Mouse (Mus musculus) kidney, postnatal 0 days (tissue): Measurements from ENCODE around the gene Ccdc190. TPM values are rescaled to one million over a fixed set of nuclear protein-coding genes. Genes with fewer than 3 reads are reported as not detected.

Experiments
- ATAC-seq: fragments of 200-750 bp; cut with Nextera tagmentation; replicated peaks from 2 replicates; pipeline ENCODE4 v1.8.0; 2017; ENCODE audit warnings: low read depth, moderate number of reproducible peaks, moderate TSS enrichment, moderate library complexity; ENCODE audit not compliant: low FRiP score
- DNase-seq: peaks from one replicate; pipeline ENCODE4 v3.0.0-alpha.2; 2016; ENCODE audit warnings: low spot score
- H3K27ac ChIP-seq: fragments of 300-500 bp; sonication (generic); 2 replicates; pipeline ENCODE4 v1.5.1; 2014; ENCODE audit warnings: mild to moderate bottlenecking
- H3K27me3 ChIP-seq: fragments of 300-500 bp; sonication (generic); 2 replicates; pipeline ENCODE4 v1.6.1; 2014; ENCODE audit warnings: low read length, mixed read lengths; ENCODE audit not compliant: insufficient read depth
- H3K36me3 ChIP-seq: fragments of 300-500 bp; sonication (generic); 2 replicates; pipeline ENCODE4 v1.6.1; 2014; ENCODE audit warnings: low read length, mixed read lengths; ENCODE audit not compliant: insufficient read depth
- H3K4me1 ChIP-seq: fragments of 300-500 bp; sonication (generic); replicated peaks from 2 replicates; pipeline ENCODE4 v1.6.1; 2014; ENCODE audit warnings: antibody characterized with exemption, low read length, mixed read lengths; ENCODE audit not compliant: insufficient read depth
- H3K4me2 ChIP-seq: fragments of 300-500 bp; sonication (generic); 2 replicates; pipeline ENCODE4 v1.6.1; 2014; ENCODE audit warnings: mild to moderate bottlenecking, low read length, moderate library complexity, mixed read lengths
- H3K4me3 ChIP-seq: fragments of 300-500 bp; sonication (generic); replicated peaks from 2 replicates; pipeline ENCODE4 v1.5.1; 2014; ENCODE audit warnings: low read depth, low read length
- H3K9ac ChIP-seq: fragments of 300-500 bp; sonication (generic); 2 replicates; pipeline ENCODE4 v1.6.1; 2014; ENCODE audit warnings: low read depth, low read length
- H3K9me3 ChIP-seq: fragments of 300-500 bp; sonication (generic); replicated peaks from 2 replicates; pipeline ENCODE4 v1.6.1; 2016; ENCODE audit warnings: low read length, inconsistent platforms, mixed read lengths
- CTCF ChIP-seq: IDR thresholded peaks from 2 replicates; pipeline ENCODE4 v1.5.1; 2016; ENCODE audit warnings: antibody characterized with exemption, low read depth, mild to moderate bottlenecking, moderate library complexity
- WGBS: fragments of 180-500 bp; shearing (Covaris S2); extraction: QIAGEN DNeasy Blood & Tissue Kit; methylation state at CpG from one replicate; pipeline ENCODE4 v1.1.7; 2014; 5-methylcytosine and 5-hydroxymethylcytosine counted together
- polyA plus RNA-seq: library from polyadenylated mRNA; unstranded; fragments of >200 nt; fragmentation: Nextera tagmentation; extraction: Ambion mirVana; gene quantifications from 2 replicates; pipeline ENCODE4 v1.2.1, GENCODE M21; 2015

Ccdc190 gene
- polyA plus RNA-seq, 1 experiment from 2014 or later, result 0.16 TPM

DNA sequence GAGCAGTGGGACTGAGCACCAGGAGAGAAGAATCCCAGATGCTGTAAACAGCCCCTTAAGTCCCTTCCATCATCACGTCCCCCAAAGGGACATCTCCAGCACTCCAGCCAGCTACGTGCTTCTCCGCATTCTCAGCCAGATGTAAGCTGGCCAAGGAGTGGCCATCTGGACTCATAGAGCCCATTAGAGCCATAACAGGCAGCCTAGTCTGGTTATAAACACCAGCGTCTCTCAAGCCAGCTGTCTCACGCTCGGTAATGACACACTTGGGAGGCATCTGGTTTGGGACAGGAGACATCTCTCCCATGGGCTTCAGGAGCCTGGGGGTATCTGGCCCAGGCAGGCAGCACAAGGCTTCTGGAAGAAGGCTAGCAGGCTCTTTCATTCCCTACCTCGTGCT, 11.8 kb upstream of the Ccdc190 start:
- no peak for DNase-seq
- H3K4me3 ChIP-seq, result no peak overlapping the region
- no peaks in the 10 kb centered on the region for H3K4me1 ChIP-seq
- no peaks in the 10 kb centered on the region for H3K9me3 ChIP-seq
- no peak overlapping the region for H3K4me2 ChIP-seq
- no peak for ATAC-seq
- WGBS, result 26% methylated on average over 7 of the region's 7 CpGs
- no peak overlapping the region for H3K9ac ChIP-seq
- no peak overlapping the region for H3K27ac ChIP-seq
- no peak for TF ChIP-seq CTCF
- no peaks in the 10 kb centered on the region for H3K36me3 ChIP-seq
- no peaks in the 10 kb centered on the region for H3K27me3 ChIP-seq

DNA sequence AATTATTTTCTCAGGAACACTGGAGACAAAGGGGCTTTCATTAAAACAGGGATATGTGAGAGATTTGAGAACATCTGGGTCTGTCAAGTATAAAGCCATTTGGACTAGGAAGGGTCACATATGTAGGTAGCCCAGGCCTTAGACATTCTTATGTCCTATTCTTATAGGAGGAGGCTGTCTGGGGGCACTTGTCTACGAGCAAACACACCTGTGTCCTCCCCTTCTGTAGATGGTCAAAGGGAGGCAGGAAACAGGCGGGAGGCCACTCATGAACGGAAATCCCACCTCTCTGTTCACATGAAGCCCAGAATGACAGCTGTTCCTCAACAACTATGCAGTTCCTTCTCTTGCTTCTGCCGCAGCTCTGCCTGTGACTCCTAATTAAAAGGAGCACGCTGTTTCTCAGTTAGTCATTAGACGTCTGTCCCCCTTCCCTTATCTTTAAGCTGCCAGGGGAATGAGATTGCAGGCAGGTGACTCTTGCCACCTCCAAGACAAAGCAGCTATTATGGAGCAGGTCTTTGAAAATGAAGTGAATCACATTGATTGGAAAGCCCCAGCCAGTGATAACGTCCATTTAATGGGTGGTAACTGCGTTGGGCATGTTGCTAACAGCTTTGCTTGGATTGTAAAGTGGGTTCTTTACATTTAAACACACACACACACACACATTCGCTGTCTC, 11.2 kb upstream of the Ccdc190 start:
- Histone ChIP-seq H3K4me3 (no peak overlapping the region), H3K4me2 (no peak overlapping the region), H3K9ac (no peak overlapping the region), H3K9me3 (no peaks in the 10 kb centered on the region), H3K4me1 (no peaks in the 10 kb centered on the region), H3K36me3 (no peaks in the 10 kb centered on the region), H3K27me3 (no peaks in the 10 kb centered on the region), H3K27ac (no peak overlapping the region)
- no peak for TF ChIP-seq CTCF
- 47% methylated on average over 9 of the region's 9 CpGs for WGBS
- no peak for DNase-seq
- ATAC-seq, result no peak

DNA sequence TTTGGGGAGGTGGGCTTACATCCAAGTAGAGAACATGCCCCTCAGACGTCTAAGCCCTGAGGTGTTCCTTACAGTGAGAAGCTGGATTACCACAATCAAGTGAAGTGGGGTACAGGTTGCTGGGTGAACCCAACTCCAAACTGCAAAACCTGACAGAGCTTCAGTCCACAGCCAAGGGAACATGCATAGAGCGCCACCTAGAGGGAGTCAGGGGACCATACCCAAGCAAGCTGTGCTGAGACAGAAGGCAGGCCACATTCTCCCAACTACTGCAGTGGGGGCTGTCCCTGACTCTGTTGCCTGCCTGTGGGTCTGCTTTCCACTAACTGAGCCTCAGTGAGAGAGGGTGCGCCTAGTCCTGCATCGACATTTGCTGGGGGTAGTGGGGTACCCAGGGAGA, 10.4 kb upstream of the Ccdc190 start:
- DNase-seq (peak; percentile 84), ATAC-seq (no peak; the same call in 1 of the 2 replicates)
- H3K27me3 ChIP-seq, result no peaks in the 10 kb centered on the region
- H3K36me3 ChIP-seq, result no peaks in the 10 kb centered on the region
- peak; percentile 84 for TF ChIP-seq CTCF
- no peak overlapping the region for H3K27ac ChIP-seq
- H3K4me1 ChIP-seq, result no peaks in the 10 kb centered on the region
- 31% methylated on average over 4 of the region's 4 CpGs for WGBS
- no peak overlapping the region for H3K4me3 ChIP-seq
- no peak overlapping the region for H3K4me2 ChIP-seq
- no peak overlapping the region for H3K9ac ChIP-seq
- H3K9me3 ChIP-seq, result no peaks in the 10 kb centered on the region

DNA sequence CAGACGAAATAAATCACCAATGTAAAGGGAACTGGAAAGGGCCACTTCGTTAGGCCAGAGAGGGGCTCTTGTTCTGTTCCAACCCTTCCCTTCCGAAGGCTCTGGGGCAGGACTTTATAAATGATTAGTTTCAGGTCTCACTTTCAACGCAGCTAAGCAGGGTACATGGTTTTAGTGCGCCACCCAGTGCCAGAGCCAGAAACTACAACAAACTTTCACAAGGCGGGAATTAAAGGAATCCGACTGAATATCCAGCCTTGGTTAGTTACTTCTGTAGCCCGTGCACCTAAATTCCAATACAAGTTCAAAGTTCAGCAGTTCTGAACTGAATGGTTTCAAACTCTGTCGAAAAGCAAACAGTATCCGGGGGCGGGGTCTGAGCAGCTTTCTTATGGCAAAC, 9.2 kb upstream of the Ccdc190 start:
- peak; percentile 63; the same call in 1 of the 2 replicates for ATAC-seq
- peak; percentile 88 for TF ChIP-seq CTCF
- H3K9ac ChIP-seq, result no peak overlapping the region
- peak overlapping the region; percentile 34 for H3K4me2 ChIP-seq
- no peak overlapping the region for H3K4me3 ChIP-seq
- no peak overlapping the region for H3K27ac ChIP-seq
- H3K4me1 ChIP-seq, result no peaks in the 10 kb centered on the region
- peak; percentile 90 for DNase-seq
- whole genome bisulfite sequencing, result 3% methylated on average over 11 of the region's 11 CpGs
- H3K27me3 ChIP-seq, result no peaks in the 10 kb centered on the region
- no peaks in the 10 kb centered on the region for H3K36me3 ChIP-seq
- no peaks in the 10 kb centered on the region for H3K9me3 ChIP-seq

DNA sequence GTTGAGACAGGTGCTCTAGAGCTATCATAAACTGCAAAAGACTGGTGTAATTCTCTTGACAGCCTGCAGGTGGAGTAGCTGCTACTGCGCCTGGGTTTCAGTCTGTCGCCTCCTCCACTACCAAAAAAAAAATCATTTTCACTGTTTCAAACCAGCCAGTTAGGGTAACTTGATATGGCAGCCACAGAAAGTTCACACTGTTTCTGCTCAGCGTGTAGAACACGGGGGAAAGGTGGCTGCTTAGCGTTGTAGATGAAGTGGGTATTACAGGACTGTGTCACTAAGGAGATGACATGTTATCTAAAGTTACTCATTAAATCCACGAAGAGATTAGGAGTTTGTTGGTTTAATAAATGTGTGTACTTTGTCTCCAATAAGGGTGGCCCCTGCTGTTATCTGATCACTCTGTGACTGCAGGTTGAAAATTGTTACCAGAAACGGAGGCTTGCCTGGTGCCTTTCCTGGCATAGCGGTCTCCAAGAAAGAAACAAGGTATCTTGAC, 6.7 kb upstream of the Ccdc190 start:
- 24% methylated on average over 8 of the region's 8 CpGs for WGBS
- no peaks in the 10 kb centered on the region for H3K9me3 ChIP-seq
- DNase-seq, result peak; percentile 88

DNA sequence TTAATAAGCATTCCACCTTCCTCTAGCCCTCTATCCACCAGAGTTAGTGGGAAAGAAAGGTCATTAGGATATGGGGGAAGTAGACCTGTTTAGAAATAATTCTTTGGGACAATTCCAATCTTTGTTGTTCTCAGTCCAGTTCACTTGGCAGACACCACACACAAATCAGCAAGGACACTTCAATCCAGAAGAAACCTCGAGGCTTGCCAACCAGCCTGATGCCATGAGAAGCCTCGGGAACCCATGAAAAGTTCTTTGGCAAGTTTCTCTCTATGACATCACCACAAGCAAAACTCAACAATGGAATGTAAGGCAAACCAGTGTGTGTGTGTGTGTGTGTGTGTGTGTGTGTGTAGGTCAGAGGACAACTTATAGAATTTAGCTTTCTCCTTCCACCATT, 3.9 kb upstream of the Ccdc190 start:
- no peak for ATAC-seq

More for the DNA sequence above, 6.7 kb upstream of the Ccdc190 start:
- Histone ChIP-seq H3K9ac (no peak overlapping the region), H3K36me3 (no peaks in the 10 kb centered on the region), H3K4me3 (no peak overlapping the region), H3K27me3 (no peaks in the 10 kb centered on the region), H3K4me2 (peak overlapping the region; percentile 33; the same call in 1 of the 2 replicates), H3K4me1 (no peaks in the 10 kb centered on the region), H3K27ac (no peak overlapping the region)
- TF ChIP-seq CTCF, result peak; percentile 79
- no peak for ATAC-seq

More for the DNA sequence above, 3.9 kb upstream of the Ccdc190 start:
- Histone ChIP-seq H3K27me3 (peaks cover 3% of the 10 kb centered on the region; the same call in 1 of the 2 replicates), H3K9ac (no peak overlapping the region), H3K36me3 (no peaks in the 10 kb centered on the region), H3K4me2 (no peak overlapping the region), H3K9me3 (no peaks in the 10 kb centered on the region), H3K27ac (no peak overlapping the region), H3K4me1 (no peaks in the 10 kb centered on the region; the same call in 1 of the 2 replicates), H3K4me3 (no peak overlapping the region)
- WGBS, result 80% methylated on average over 2 of the region's 2 CpGs
- TF ChIP-seq CTCF, result no peak
- DNase-seq, result no peak
